Mouse (Mus musculus): ENCODE data around the gene Ksr2. TPM values are rescaled to one million over a fixed set of nuclear protein-coding genes. Genes with fewer than 3 reads are reported as not detected.

The Ksr2 gene
- total RNA-seq, 1 experiment from 2014 or later, result under 0.01 TPM

- no peak for ATAC-seq (replicated peaks; ENCODE audit: low read depth, poor library complexity, severe bottlenecking)
Measured at GRCm38 (mm10) chr5:117731311-117731710, 317.5 kb downstream of the Ksr2 start.

GRCm38 (mm10) chr5:117744654-117745178 is 330.9 kb downstream of the Ksr2 start:
- ATAC-seq (replicated peaks; ENCODE audit: low read depth, poor library complexity, severe bottlenecking), result no peak

GRCm38 (mm10) chr5:117749353-117749752 is 335.6 kb downstream of the Ksr2 start:
- ATAC-seq (replicated peaks; ENCODE audit: low read depth, poor library complexity, severe bottlenecking), result no peak

- ATAC-seq (replicated peaks; ENCODE audit: low read depth, poor library complexity, severe bottlenecking), result no peak
Measured at GRCm38 (mm10) chr5:117757696-117758482, 344.1 kb downstream of the Ksr2 start.

GRCm38 (mm10) chr5:117761181-117761832 is 347.5 kb downstream of the Ksr2 start:
- no peak for ATAC-seq (replicated peaks; ENCODE audit: low read depth, poor library complexity, severe bottlenecking)

- no peak for ATAC-seq (replicated peaks; ENCODE audit: low read depth, poor library complexity, severe bottlenecking)
Measured at GRCm38 (mm10) chr5:117764496-117764895, 350.7 kb downstream of the Ksr2 start.

- ATAC-seq (replicated peaks; ENCODE audit: low read depth, poor library complexity, severe bottlenecking), result no peak
Measured at GRCm38 (mm10) chr5:117779175-117779574, 365.4 kb downstream of the Ksr2 start.

GRCm38 (mm10) chr5:117780681-117781080 is 366.9 kb downstream of the Ksr2 start, which contains the start of gene Nos1:
Gene Nos1 (plus strand): TSS chr5:117781032.
- no peak for ATAC-seq (replicated peaks; ENCODE audit: low read depth, poor library complexity, severe bottlenecking)

- ATAC-seq (replicated peaks; ENCODE audit: low read depth, poor library complexity, severe bottlenecking), result no peak
Measured at GRCm38 (mm10) chr5:117781178-117781577, 367.4 kb downstream of the Ksr2 start.

GRCm38 (mm10) chr5:117790071-117790470 is 376.3 kb downstream of the Ksr2 start:
- ATAC-seq (replicated peaks; ENCODE audit: low read depth, poor library complexity, severe bottlenecking), result no peak

- ATAC-seq (replicated peaks; ENCODE audit: low read depth, poor library complexity, severe bottlenecking), result no peak
Measured at GRCm38 (mm10) chr5:117791875-117792274, 378.1 kb downstream of the Ksr2 start.

GRCm38 (mm10) chr5:117800849-117801248 is 387.0 kb downstream of the Ksr2 start:
- no peak for ATAC-seq (replicated peaks; ENCODE audit: low read depth, poor library complexity, severe bottlenecking)

GRCm38 (mm10) chr5:117802071-117802521 is 388.3 kb downstream of the Ksr2 start:
- no peak for ATAC-seq (replicated peaks; ENCODE audit: low read depth, poor library complexity, severe bottlenecking)

- ATAC-seq (replicated peaks; ENCODE audit: low read depth, poor library complexity, severe bottlenecking), result no peak
Measured at GRCm38 (mm10) chr5:117803551-117803950, 389.8 kb downstream of the Ksr2 start.

- no peak for ATAC-seq (replicated peaks; ENCODE audit: low read depth, poor library complexity, severe bottlenecking)
Measured at GRCm38 (mm10) chr5:117810930-117811329, 397.1 kb downstream of the Ksr2 start.

- no peak for ATAC-seq (replicated peaks; ENCODE audit: low read depth, poor library complexity, severe bottlenecking)
Measured at GRCm38 (mm10) chr5:117818800-117819199, 405.0 kb downstream of the Ksr2 start.

GRCm38 (mm10) chr5:117820445-117820844 is 406.6 kb downstream of the Ksr2 start:
- ATAC-seq (replicated peaks; ENCODE audit: low read depth, poor library complexity, severe bottlenecking), result no peak

GRCm38 (mm10) chr5:117823811-117824210 is 410.0 kb downstream of the Ksr2 start:
- no peak for ATAC-seq (replicated peaks; ENCODE audit: low read depth, poor library complexity, severe bottlenecking)

GRCm38 (mm10) chr5:117824486-117824885 is 410.7 kb downstream of the Ksr2 start:
- no peak for ATAC-seq (replicated peaks; ENCODE audit: low read depth, poor library complexity, severe bottlenecking)
